Mouse (Mus musculus): Measurements from ENCODE around the gene Serac1.
A peak's percentile ranks its signal among the peaks of the same experiment; 100 is the strongest.
"Not testable (repeated sequence)": the region's sequence is repeated elsewhere in the genome, so short reads cannot be mapped to it uniquely, and the experiment has no call there.

Gene Serac1

GRCm38 (mm10) chr17:6063532-6063931 lies 16.0 kb downstream of the Serac1 start:
- peak in 1 of 2 experiments; percentile 5 for DNase-seq

- DNase-seq = no peak
Observed at GRCm38 (mm10) chr17:6062793-6063192, 16.7 kb downstream of the Serac1 start.

GRCm38 (mm10) chr17:6054934-6055355 lies 24.6 kb downstream of the Serac1 start:
- DNase-seq = peak; percentile 47 to 73

- DNase-seq = no peak
Observed at GRCm38 (mm10) chr17:6052801-6053200, 26.7 kb downstream of the Serac1 start.

- no peak for DNase-seq
Observed at GRCm38 (mm10) chr17:6037507-6037906, 42.0 kb downstream of the Serac1 start.

GRCm38 (mm10) chr17:6036872-6037271 lies 42.7 kb downstream of the Serac1 start:
- DNase-seq = no peak

GRCm38 (mm10) chr17:6036458-6036857 lies 43.1 kb downstream of the Serac1 start:
- DNase-seq = peak; percentile 59 to 64

GRCm38 (mm10) chr17:6035661-6036060 lies 43.9 kb downstream of the Serac1 start:
- DNase-seq = no peak

- no peak for DNase-seq
Observed at GRCm38 (mm10) chr17:6025831-6026230, 53.7 kb downstream of the Serac1 start.

GRCm38 (mm10) chr17:6021374-6021789 lies 58.2 kb downstream of the Serac1 start:
- not testable (repeated sequence) for DNase-seq

- DNase-seq = no peak
Observed at GRCm38 (mm10) chr17:6020636-6021035, 58.9 kb downstream of the Serac1 start.

GRCm38 (mm10) chr17:6019776-6020175 lies 59.8 kb downstream of the Serac1 start:
- DNase-seq = peak in 1 of 2 experiments; percentile 46

GRCm38 (mm10) chr17:6018348-6018747 lies 61.2 kb downstream of the Serac1 start:
- peak in 1 of 2 experiments; percentile 26 for DNase-seq

GRCm38 (mm10) chr17:6017268-6017667 lies 62.3 kb downstream of the Serac1 start:
- no peak for DNase-seq

GRCm38 (mm10) chr17:6016213-6016780 lies 63.2 kb downstream of the Serac1 start:
- no peak for DNase-seq

GRCm38 (mm10) chr17:6014985-6015384 lies 64.6 kb downstream of the Serac1 start:
- no peak for DNase-seq

GRCm38 (mm10) chr17:6013079-6013478 lies 66.5 kb downstream of the Serac1 start:
- DNase-seq = no peak

- DNase-seq = no peak
Observed at GRCm38 (mm10) chr17:6009606-6010005, 69.9 kb downstream of the Serac1 start.

- DNase-seq = no peak
Observed at GRCm38 (mm10) chr17:6008590-6008989, 71.0 kb downstream of the Serac1 start.

GRCm38 (mm10) chr17:6007902-6008301 lies 71.6 kb downstream of the Serac1 start:
- no peak for DNase-seq

- DNase-seq = no peak
Observed at GRCm38 (mm10) chr17:6007101-6007780, 72.3 kb downstream of the Serac1 start.

GRCm38 (mm10) chr17:6005638-6006471 lies 73.7 kb downstream of the Serac1 start:
- peak; percentile 58 to 81 for DNase-seq

- DNase-seq = no peak
Observed at GRCm38 (mm10) chr17:6005246-6005637, 74.3 kb downstream of the Serac1 start.

- DNase-seq = no peak
Observed at GRCm38 (mm10) chr17:6003661-6004060, 75.9 kb downstream of the Serac1 start.
